Mouse (Mus musculus) fibroblast of lung, adult 2 months (primary cell): ENCODE measurements around the gene Gpsm1.

ENCODE experiments used
- DNase-seq: peaks from one replicate; pipeline ENCODE4 v3.0.0-alpha.2; 2011; ENCODE audit warnings: low read depth

The Gpsm1 gene

GRCm38 (mm10) chr2:26341510-26341981, 26.2 kb downstream of the Gpsm1 start:
- DNase-seq = no peak

- no peak for DNase-seq
Measured at GRCm38 (mm10) chr2:26342044-26342443, 26.7 kb downstream of the Gpsm1 start.

- no peak for DNase-seq
Measured at GRCm38 (mm10) chr2:26342609-26343490, 27.5 kb downstream of the Gpsm1 start.

GRCm38 (mm10) chr2:26348241-26348640, 32.9 kb downstream of the Gpsm1 start:
- DNase-seq = no peak

- DNase-seq = peak; percentile 82
Measured at GRCm38 (mm10) chr2:26351358-26352290, 36.3 kb downstream of the Gpsm1 start, which contains the start of gene Dnlz. Gene Dnlz, minus strand, starts transcription at chr2:26352110.

GRCm38 (mm10) chr2:26352291-26352910, 37.1 kb downstream of the Gpsm1 start:
- no peak for DNase-seq

GRCm38 (mm10) chr2:26353066-26353980, 38.0 kb downstream of the Gpsm1 start:
- DNase-seq = no peak

GRCm38 (mm10) chr2:26354401-26354800, 39.1 kb downstream of the Gpsm1 start:
- no peak for DNase-seq

GRCm38 (mm10) chr2:26356231-26356630, 40.9 kb downstream of the Gpsm1 start:
- DNase-seq = no peak

- no peak for DNase-seq
Measured at GRCm38 (mm10) chr2:26356678-26357077, 41.4 kb downstream of the Gpsm1 start.

- no peak for DNase-seq
Measured at GRCm38 (mm10) chr2:26357484-26357883, 42.2 kb downstream of the Gpsm1 start.

GRCm38 (mm10) chr2:26358667-26359320, 43.5 kb downstream of the Gpsm1 start:
- no peak for DNase-seq

GRCm38 (mm10) chr2:26359983-26360382, 44.7 kb downstream of the Gpsm1 start:
- no peak for DNase-seq

- no peak for DNase-seq
Measured at GRCm38 (mm10) chr2:26360772-26361171, 45.5 kb downstream of the Gpsm1 start, which contains the start of gene Card9. Gene Card9, minus strand, starts transcription at chr2:26360918.

- no peak for DNase-seq
Measured at GRCm38 (mm10) chr2:26362991-26363390, 47.7 kb downstream of the Gpsm1 start.

GRCm38 (mm10) chr2:26363481-26363880, 48.2 kb downstream of the Gpsm1 start:
- no peak for DNase-seq

GRCm38 (mm10) chr2:26364738-26365465, 49.6 kb downstream of the Gpsm1 start:
- DNase-seq = no peak

GRCm38 (mm10) chr2:26367911-26368310, 52.6 kb downstream of the Gpsm1 start:
- DNase-seq = no peak

- DNase-seq = no peak
Measured at GRCm38 (mm10) chr2:26368572-26368971, 53.3 kb downstream of the Gpsm1 start.

- DNase-seq = no peak
Measured at GRCm38 (mm10) chr2:26372396-26372795, 57.1 kb downstream of the Gpsm1 start.
